Mouse (Mus musculus) gonadal fat pad, adult 2 months (tissue): ENCODE data around the gene Ppm1h. TPM values are rescaled to one million over a fixed set of nuclear protein-coding genes. Genes with fewer than 3 reads are reported as not detected.

Experiments used
- DNase-seq: peaks from one replicate; pipeline ENCODE4 v3.0.0-alpha.2; 2012; ENCODE audit warnings: low read depth
- polyA plus RNA-seq: library from polyadenylated mRNA; depleted of rRNA; stranded (reverse); fragments of >200 nt; gene quantifications from 2 replicates; pipeline ENCODE4 v1.2.3, GENCODE M21; 2012; rRNA removed

Gene Ppm1h
- polyA plus RNA-seq: 9.4 and 17.7 TPM in 2 replicates

GRCm38 (mm10) chr10:122678541-122679436 lies at the start of gene Ppm1h:
Gene Ppm1h (plus strand): TSS chr10:122678762.
- no peak for DNase-seq

GRCm38 (mm10) chr10:122629003-122629402 lies 49.6 kb upstream of the Ppm1h start:
- no peak for DNase-seq

- DNase-seq: no peak
These were observed 38.7 kb upstream of the Ppm1h start for GRCm38 (mm10) chr10:122639879-122640278.

- no peak for DNase-seq
These were observed 37.2 kb upstream of the Ppm1h start for GRCm38 (mm10) chr10:122641263-122641795.

GRCm38 (mm10) chr10:122642125-122642524 lies 36.4 kb upstream of the Ppm1h start:
- no peak for DNase-seq

GRCm38 (mm10) chr10:122651932-122652331 lies 26.6 kb upstream of the Ppm1h start:
- no peak for DNase-seq

GRCm38 (mm10) chr10:122652578-122652977 lies 26.0 kb upstream of the Ppm1h start:
- DNase-seq: no peak

- no peak for DNase-seq
These were observed 12.9 kb upstream of the Ppm1h start for GRCm38 (mm10) chr10:122665652-122666051.

GRCm38 (mm10) chr10:122671253-122671652 lies 7.3 kb upstream of the Ppm1h start:
- no peak for DNase-seq

GRCm38 (mm10) chr10:122672044-122672443 lies 6.5 kb upstream of the Ppm1h start:
- no peak for DNase-seq

GRCm38 (mm10) chr10:122679437-122680045 lies 979 bp downstream of the Ppm1h start:
- no peak for DNase-seq

- no peak for DNase-seq
These were observed 2.0 kb downstream of the Ppm1h start for GRCm38 (mm10) chr10:122680387-122681084.

- DNase-seq: no peak
These were observed 2.5 kb downstream of the Ppm1h start for GRCm38 (mm10) chr10:122681085-122681408.

GRCm38 (mm10) chr10:122683819-122684330 lies 5.3 kb downstream of the Ppm1h start:
- no peak for DNase-seq

GRCm38 (mm10) chr10:122685297-122685696 lies 6.7 kb downstream of the Ppm1h start:
- no peak for DNase-seq

- DNase-seq: no peak
These were observed 7.4 kb downstream of the Ppm1h start for GRCm38 (mm10) chr10:122685836-122686531.

- no peak for DNase-seq
These were observed 12.1 kb downstream of the Ppm1h start for GRCm38 (mm10) chr10:122690698-122691097.

- DNase-seq: no peak
These were observed 14.7 kb downstream of the Ppm1h start for GRCm38 (mm10) chr10:122693158-122693777.

GRCm38 (mm10) chr10:122693911-122694618 lies 15.5 kb downstream of the Ppm1h start:
- no peak for DNase-seq

GRCm38 (mm10) chr10:122696335-122696734 lies 17.8 kb downstream of the Ppm1h start:
- DNase-seq: no peak
